Mouse (Mus musculus) T-helper 2 cell (primary cell): ENCODE results near the gene Prkd3.

Source experiments
- in situ Hi-C: fragments of 300-600 bp; cut with MboI, MseI; formaldehyde crosslinking; loops from one replicate; pipeline ENCODE4 v1.15.1; 2025; ENCODE audit warnings: high pct_unique_total_duplicates

Prkd3 gene

DNA sequence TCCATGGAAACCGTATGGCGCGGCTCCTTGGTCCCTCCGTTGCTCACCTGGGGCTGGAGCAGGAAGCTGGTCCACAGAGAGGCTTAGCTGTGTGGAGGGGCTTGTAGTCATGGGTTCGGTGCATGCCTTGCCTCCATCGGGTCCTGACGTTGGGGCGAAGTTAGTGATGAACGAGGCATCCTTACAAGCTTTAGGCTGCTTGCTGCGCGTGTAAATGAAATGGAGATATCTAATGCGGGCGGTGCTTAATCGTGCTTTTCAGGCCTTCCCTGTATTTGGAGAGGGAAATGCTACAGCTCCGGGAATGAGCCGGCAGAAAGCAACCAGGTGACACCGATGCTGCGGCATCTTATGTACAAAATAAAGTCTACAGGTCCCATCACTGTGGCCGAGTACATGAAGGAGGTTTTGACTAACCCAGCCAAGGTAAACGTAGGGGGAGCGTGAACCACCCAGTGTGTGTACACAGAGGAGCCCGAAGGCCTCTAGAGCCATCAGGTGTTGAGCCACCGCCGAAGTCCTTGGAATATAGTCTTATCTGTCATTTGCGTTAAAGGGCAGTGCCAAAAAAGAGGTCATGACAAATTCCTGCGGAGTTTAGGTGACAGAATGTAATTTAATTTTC is 83.3 kb downstream of the Prkd3 start:
- in situ Hi-C loops, result no loop called here

- in situ Hi-C loops, result no loop called here
Measured at GRCm38 (mm10) chr17:78936466-78937228, 84.0 kb downstream of the Prkd3 start, which contains the start of the genes Cebpz and Ndufaf7. Cebpz (minus strand) TSS chr17:78937066. Ndufaf7 (plus strand) TSS chr17:78937136.

GRCm38 (mm10) chr17:78935857-78936256 is 84.8 kb downstream of the Prkd3 start:
- in situ Hi-C loops, result no loop called here

DNA sequence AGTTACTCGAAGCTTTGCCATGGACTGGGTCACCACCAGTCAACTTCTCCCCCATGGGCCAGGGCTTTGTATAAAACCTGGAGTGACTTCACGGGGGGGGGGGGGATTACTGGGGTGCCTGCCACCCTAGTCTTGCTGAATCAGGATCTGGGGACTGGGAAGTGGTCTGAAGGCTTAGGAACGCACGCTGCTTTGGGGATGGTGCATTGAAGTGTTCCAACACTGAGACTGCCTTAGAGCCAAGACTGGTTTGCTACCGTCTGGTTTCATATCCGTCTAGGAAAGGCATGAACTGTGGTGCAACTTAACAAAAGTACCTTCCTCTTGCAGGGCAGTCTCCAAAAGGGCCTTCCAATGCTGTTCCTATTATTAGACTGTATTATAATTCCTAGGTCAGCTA is 102.9 kb downstream of the Prkd3 start:
- in situ Hi-C loops, result loop anchor here (5.0 to 25.0 kb wide), 2 partner anchors 80 to 1270 kb away; partner anchors contain the start of genes Gpatch11 and Heatr5b

DNA sequence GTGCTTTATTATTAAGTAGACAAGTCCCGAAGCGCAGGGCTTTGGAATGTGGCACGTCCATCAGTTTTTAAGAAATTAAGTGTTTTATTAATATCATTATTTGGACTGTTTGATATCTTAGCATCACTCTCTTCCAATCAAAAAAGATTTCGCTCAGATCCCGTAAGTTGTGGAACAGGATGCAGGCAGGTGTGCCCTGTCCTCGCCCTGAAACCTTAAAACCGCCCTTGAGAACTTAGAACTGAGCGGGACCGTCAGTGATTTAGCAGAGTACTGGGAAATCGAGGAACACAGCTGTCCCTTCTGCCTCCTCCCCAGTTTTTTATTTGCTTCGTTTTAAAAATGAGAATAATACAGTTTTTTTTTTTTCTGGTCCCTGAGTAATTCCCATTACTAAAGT is 103.7 kb downstream of the Prkd3 start:
- in situ Hi-C loops, result loop anchor here (5.0 to 25.0 kb wide), 2 partner anchors 80 to 1270 kb away; partner anchors contain the start of genes Gpatch11 and Heatr5b

- in situ Hi-C loops, result loop anchor here (5.0 to 25.0 kb wide), 2 partner anchors 79 to 1271 kb away; partner anchors contain the start of genes Gpatch11 and Heatr5b
Measured at GRCm38 (mm10) chr17:78916369-78916813, 104.2 kb downstream of the Prkd3 start, which contains the start of gene Cebpzos. Cebpzos (plus strand) TSS chr17:78916500.

GRCm38 (mm10) chr17:78915772-78916171 is 104.8 kb downstream of the Prkd3 start:
- in situ Hi-C loops, result loop anchor here (5.0 to 25.0 kb wide), 2 partner anchors 78 to 1272 kb away; partner anchors contain the start of genes Gpatch11 and Heatr5b

DNA sequence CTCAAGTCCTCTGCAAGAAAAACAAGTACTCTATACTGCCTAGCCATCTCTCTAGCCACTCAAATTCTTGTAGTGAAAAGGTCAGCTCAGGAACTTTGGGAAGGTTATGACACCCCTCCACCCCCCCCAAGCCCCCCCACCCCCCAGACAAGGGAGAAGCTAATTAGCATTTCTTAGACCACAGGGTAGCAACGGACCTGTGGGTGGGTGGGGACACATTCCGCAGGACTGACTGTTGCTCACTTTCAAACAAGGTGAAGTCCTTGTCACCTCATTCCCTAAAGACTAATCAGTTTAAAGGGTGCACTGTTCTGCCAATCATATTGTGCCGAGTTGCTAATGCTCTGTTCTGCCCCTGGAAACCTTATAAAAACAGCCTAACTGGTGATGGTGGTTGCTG is 106.7 kb downstream of the Prkd3 start:
- in situ Hi-C loops, result loop anchor here (25.0 kb wide), 1 partner anchor 1273 kb away; no protein-coding TSS in a partner anchor

DNA sequence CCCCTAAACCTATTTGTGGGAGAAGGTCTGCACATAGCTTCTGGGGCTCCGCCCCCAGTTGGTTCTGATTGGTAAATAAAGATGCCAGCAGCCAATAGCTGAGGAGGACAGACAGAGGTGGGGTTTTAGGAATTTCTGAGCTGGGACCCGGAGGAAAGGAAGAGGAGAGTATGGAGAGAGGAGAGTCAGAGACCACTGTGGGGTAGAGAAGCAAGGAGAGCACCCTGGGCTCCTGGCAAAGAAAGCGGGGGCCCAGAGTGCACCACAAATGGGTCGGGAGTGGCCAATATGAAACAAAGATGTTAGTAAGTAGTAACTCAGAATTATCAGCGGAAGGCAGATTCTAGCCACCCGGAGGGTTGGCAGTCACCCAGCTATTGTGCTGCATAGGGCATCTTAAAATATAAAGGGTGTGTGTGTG is 107.7 kb downstream of the Prkd3 start:
- in situ Hi-C loops, result loop anchor here (25.0 kb wide), 1 partner anchor 1274 kb away; no protein-coding TSS in a partner anchor

DNA sequence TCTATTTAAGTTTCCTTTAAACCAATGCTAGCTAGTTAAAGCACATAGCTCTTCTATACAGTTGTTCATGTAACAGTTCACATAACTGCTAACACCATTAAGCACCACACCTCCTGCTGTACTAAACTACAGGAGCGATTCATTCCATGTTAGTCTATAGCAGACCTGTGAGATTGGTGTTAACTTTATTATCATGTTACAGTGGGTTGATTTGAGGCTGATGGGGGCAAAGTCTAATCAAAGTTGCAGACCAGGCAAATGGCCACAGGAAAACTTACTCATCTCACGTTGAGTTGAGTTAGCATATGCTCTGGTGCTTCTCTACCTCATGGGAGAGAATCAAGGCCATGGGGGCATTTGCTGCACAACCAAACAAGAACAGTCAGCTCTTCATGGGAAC is 111.2 kb downstream of the Prkd3 start:
- in situ Hi-C loops, result loop anchor here (25.0 kb wide), 1 partner anchor 1278 kb away; no protein-coding TSS in a partner anchor

DNA sequence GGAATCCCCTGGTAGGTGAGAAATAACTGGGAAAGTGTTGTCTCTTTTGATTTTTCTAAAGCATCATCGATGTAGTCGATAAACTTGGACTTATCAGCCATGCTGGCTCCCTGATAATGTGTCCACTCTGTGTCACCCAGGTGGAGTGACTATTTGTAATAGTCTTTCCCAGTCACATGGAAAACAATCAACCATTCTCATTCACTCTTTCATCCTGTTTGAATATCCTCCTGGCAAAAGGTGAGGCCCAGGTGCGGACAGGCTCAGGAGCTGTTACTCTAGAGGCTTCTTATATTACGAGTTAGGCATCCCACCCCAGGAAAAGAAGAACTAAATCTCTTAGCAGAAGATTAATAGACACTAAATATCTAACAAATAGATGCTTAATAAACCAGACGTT is 113.7 kb downstream of the Prkd3 start, which contains the start of gene Sult6b1:
Sult6b1 (minus strand) TSS at position 101 of the 400 bp plus-strand sequence.
- in situ Hi-C loops, result loop anchor here (25.0 kb wide), 1 partner anchor 1280 kb away; no protein-coding TSS in a partner anchor

DNA sequence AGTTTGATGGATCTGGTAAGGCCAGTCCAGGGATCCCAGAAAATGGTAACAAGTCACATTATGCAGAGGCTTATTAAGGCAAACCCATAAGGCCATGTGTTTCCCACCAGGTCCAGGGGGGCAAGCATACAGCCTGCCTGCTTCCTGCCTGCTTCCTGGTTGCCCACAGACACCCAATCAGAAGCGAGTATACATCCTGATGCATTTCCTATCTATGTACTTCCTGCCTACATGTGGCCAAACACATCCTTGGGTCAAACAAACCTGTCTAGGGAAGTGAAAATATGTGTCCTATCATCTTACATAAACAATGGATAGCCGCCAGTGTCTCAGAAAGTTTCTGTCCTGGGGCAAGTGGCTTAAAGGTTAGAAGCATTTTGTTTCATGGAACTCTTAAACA is 117.5 kb downstream of the Prkd3 start:
- in situ Hi-C loops, result loop anchor here (25.0 kb wide), 1 partner anchor 1284 kb away; no protein-coding TSS in a partner anchor
